Mouse (Mus musculus): ENCODE data around the gene Eml2. TPM values are rescaled to one million over a fixed set of nuclear protein-coding genes. Genes with fewer than 3 reads are reported as not detected.
A peak's percentile ranks its signal among the peaks of the same experiment; 100 is the strongest.

Eml2 gene
- polyA plus RNA-seq, 1 experiment, result 56.3 TPM

DNA sequence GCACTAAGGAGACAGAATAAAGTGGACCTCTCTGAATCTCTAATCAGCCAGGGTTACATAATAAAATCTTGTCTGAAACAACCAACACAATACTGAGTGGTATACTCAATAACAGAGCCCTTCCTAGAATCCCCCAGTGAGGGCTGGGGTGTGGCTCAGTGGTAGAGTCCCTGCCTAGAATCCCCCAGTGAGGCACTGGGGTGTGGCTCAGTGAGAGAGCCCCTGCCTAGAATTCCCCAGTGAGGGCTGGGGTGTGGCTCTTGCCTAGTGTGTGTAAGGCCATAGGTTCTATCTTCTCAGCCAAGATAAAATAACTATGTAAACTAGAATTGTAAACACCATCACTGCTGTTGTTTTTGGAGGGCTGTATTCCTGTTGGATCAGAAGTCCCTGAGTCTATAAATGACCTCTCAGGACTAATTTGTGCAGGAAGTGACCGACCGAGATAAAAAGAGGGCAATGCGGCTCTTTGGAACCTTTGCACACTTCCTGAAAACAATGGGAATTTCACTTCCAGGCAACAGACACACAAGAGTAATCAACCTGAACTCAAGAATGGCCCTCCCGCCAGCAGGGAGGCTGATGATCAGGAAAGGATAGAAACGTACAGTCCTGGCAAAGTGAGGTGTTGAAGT, 34.9 kb downstream of the Eml2 start:
- Histone ChIP-seq H3K9me3 (peaks cover 7% of the 10 kb centered on the region), H3K4me1 (peaks cover 55% of the 10 kb centered on the region), H3K4me3 (replicated peaks) (no peak overlapping the region), H3K27me3 (replicated peaks) (peaks cover 39% of the 10 kb centered on the region), H3K36me3 (replicated peaks; ENCODE audit: low read length) (peaks cover 22% of the 10 kb centered on the region)
- TF ChIP-seq FLI1 (IDR thresholded peaks at IDR 0.05; ENCODE audit: low read length), result no peak
- TF ChIP-seq GATA1 (IDR thresholded peaks at IDR 0.05; ENCODE audit: borderline replicate concordance, low read length), result no peak

DNA sequence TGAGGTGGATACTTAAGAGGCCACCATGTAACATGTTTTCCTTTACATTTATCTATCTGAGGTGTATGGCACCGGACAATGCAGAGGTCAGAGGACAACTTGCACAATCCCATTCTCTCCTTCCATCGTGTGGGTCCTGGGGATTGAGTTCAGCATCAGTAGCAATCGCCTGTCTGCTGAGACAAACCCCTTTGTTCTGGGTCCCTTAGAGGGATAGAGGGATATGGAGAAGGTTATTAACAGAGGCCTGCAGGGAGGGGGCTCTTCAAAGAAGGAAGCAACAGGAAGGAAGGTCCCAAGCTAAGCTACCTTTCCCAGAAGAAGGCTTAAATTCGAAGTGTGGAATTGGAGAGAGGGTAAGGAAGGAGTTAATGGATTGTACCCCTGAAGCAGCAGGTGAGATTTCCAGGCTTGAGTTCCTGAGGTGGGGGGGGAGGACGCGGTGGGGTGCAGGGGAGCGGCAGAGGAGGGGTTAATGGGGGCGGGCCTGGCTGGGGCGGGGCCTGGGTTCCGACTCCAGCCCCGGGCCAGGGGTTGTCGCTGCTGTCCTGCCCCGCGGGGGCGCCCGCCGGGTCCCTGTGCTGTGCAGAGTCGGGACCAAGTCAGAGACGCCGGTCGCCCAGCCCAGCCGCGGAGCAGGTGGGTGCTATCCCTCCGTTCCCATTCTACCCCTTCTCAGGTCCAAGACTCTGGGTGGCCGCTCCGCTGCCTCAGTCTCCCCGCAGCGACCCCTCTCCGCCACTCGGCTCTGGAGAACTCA, 36.0 kb downstream of the Eml2 start, which contains the start of gene Gpr4:
Gene Gpr4 (plus strand): TSS at position 543 of the 760 bp plus-strand sequence.
- peak within 1 kb of the TSS; percentile 50 for H3K4me3 ChIP-seq (replicated peaks)
- H3K4me1 ChIP-seq, result peaks cover 61% of the 10 kb centered on the region
- TF ChIP-seq FLI1 (IDR thresholded peaks at IDR 0.05; ENCODE audit: low read length) (no peak), GATA1 (IDR thresholded peaks at IDR 0.05; ENCODE audit: borderline replicate concordance, low read length) (no peak)
- H3K9me3 ChIP-seq, result peaks cover 7% of the 10 kb centered on the region
- peaks cover 14% of the 10 kb centered on the region for H3K36me3 ChIP-seq (replicated peaks; ENCODE audit: low read length)
- peaks cover 43% of the 10 kb centered on the region for H3K27me3 ChIP-seq (replicated peaks)

DNA sequence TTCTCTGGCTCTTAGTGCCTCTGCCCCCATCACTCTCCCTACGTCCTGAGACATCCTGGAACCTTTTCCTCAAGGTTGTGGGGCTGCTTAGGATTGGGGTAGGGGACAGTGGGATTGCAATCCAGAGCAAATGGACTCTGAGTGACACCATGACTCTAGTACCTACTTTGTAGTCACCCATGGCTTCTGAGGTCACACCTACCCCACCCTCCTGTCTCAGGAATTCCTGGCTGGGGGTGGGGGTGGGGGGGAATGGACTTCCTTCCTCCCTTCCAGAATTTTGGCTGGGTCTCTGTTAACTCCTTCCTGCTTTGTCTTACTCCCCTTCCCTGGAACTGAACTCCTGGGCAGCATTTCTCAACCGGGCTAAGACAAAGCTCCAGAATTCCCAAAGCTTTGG, 37.2 kb downstream of the Eml2 start:
- peaks cover 71% of the 10 kb centered on the region for H3K4me1 ChIP-seq
- H3K36me3 ChIP-seq (replicated peaks; ENCODE audit: low read length), result peaks cover 5% of the 10 kb centered on the region
- H3K4me3 ChIP-seq (replicated peaks), result no peak overlapping the region
- peaks cover 43% of the 10 kb centered on the region for H3K27me3 ChIP-seq (replicated peaks)
- TF ChIP-seq FLI1 (IDR thresholded peaks at IDR 0.05; ENCODE audit: low read length) (no peak), GATA1 (IDR thresholded peaks at IDR 0.05; ENCODE audit: borderline replicate concordance, low read length) (no peak)
- H3K9me3 ChIP-seq, result peaks cover 7% of the 10 kb centered on the region

DNA sequence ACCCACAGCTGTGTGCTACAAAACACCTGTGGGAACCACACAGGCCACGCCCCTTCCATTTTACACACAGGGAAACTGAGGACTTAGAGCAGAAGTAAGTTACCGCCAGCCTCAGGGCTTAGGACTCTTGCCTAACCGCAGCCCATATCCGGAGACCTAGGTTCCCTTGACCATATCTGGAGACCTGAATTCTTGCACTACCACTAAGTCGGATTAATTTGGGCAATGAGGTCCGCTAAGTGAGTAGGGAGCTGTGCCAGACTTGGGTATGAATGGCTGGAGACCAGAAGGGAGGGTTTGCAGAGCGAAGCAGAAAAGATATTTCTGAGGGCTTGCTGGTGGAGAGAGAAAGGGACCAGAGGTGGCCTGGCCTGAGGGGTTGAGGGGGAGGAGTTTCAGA, 38.1 kb downstream of the Eml2 start:
- Histone ChIP-seq H3K36me3 (replicated peaks; ENCODE audit: low read length) (peaks cover 3% of the 10 kb centered on the region), H3K4me1 (peaks cover 72% of the 10 kb centered on the region), H3K9me3 (peaks cover 7% of the 10 kb centered on the region), H3K27me3 (replicated peaks) (peaks cover 43% of the 10 kb centered on the region), H3K4me3 (replicated peaks) (no peak overlapping the region)
- TF ChIP-seq FLI1 (IDR thresholded peaks at IDR 0.05; ENCODE audit: low read length), result no peak
- TF ChIP-seq GATA1 (IDR thresholded peaks at IDR 0.05; ENCODE audit: borderline replicate concordance, low read length), result no peak

DNA sequence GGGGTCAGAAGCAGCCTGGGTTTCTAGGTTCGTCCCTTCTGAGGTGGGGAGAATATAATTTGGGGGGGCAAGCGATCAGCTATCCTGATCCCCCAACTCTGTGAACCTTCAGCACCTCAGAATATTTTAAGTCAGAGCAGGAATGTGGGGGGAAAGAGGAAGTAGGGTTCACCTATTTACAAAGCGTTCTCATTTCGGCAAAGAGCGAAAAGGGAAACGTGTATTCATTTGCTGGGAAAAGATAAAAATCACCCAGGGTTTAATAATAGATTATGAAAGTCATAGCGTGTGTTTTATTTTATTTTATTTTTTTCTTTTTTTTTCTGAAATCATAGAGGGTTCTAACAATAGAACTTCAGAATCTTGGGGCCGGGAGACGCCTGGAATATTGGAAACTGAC, 38.7 kb downstream of the Eml2 start:
- TF ChIP-seq FLI1 (IDR thresholded peaks at IDR 0.05; ENCODE audit: low read length) (no peak), GATA1 (IDR thresholded peaks at IDR 0.05; ENCODE audit: borderline replicate concordance, low read length) (no peak)
- H3K4me1 ChIP-seq, result peaks cover 67% of the 10 kb centered on the region
- peaks cover 3% of the 10 kb centered on the region for H3K9me3 ChIP-seq
- H3K4me3 ChIP-seq (replicated peaks), result no peak overlapping the region
- H3K27me3 ChIP-seq (replicated peaks), result peaks cover 43% of the 10 kb centered on the region
- H3K36me3 ChIP-seq (replicated peaks; ENCODE audit: low read length), result peaks cover 2% of the 10 kb centered on the region

DNA sequence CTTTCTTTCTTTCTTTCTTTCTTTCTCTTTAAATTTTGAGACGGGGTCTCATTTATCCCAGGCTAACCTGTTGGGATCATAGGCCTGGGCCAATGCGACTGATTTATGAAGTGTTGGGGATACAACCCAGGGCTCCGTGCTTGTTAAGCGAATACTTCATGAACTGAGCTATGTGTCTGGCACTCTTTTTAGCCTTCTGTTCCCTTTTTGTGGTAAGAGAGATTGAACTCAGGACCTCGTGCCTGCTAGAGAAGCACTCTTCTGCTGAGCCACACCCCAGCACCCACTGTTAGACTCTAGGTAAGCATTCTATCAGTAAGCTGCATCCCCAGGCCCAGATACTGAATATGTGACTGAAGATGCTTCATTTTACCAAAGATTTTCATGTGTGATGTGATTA, 41.3 kb downstream of the Eml2 start:
- peaks cover 54% of the 10 kb centered on the region for H3K4me1 ChIP-seq
- no peak for TF ChIP-seq FLI1 (IDR thresholded peaks at IDR 0.05; ENCODE audit: low read length)
- no peak for TF ChIP-seq GATA1 (IDR thresholded peaks at IDR 0.05; ENCODE audit: borderline replicate concordance, low read length)
- H3K9me3 ChIP-seq, result no peaks in the 10 kb centered on the region
- peaks cover 29% of the 10 kb centered on the region for H3K27me3 ChIP-seq (replicated peaks)
- H3K4me3 ChIP-seq (replicated peaks), result no peak overlapping the region
- H3K36me3 ChIP-seq (replicated peaks; ENCODE audit: low read length), result peaks cover 5% of the 10 kb centered on the region

DNA sequence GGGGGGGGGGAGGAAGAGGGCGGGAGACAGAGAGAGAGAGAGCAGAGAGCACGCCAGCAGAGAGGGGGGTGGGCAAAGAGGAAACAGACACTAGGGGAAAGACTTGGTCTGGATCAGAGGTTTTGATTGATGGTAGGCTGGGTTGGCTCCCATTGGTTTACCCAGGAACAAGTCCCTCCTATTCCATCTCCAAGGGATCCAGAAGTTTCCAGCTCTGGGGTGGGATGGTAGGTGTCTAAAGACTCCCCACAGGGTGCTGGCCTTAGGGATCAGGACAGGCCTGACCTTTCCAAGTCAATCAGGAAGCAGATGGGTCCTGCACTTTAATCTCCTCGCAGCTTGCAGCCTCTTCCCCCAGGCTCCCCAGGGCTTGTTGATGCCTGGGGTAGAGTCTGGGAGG, 41.7 kb downstream of the Eml2 start:
- Histone ChIP-seq H3K4me1 (peaks cover 54% of the 10 kb centered on the region), H3K27me3 (replicated peaks) (peaks cover 24% of the 10 kb centered on the region), H3K36me3 (replicated peaks; ENCODE audit: low read length) (peaks cover 9% of the 10 kb centered on the region), H3K4me3 (replicated peaks) (no peak overlapping the region), H3K9me3 (no peaks in the 10 kb centered on the region)
- no peak for TF ChIP-seq GATA1 (IDR thresholded peaks at IDR 0.05; ENCODE audit: borderline replicate concordance, low read length)
- TF ChIP-seq FLI1 (IDR thresholded peaks at IDR 0.05; ENCODE audit: low read length), result no peak

DNA sequence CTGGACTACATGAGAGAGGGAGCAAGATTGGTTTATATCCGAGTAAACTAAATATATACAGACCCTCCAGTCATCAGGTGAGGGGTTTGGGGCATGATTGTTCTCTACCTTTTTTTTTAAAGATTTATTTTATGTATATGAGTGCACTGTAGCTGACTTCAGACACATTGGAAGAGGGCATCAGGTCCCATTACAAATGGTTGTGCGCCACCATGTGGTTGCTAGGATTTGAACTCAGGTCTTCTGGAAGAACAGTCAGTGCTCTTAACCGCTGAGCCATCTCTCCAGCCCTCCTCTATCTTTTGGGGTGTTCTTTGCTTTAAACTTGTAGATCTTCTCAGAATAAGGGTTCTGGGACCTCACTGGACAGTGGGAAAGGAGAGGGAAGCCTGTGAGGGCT, 43.8 kb downstream of the Eml2 start:
- Histone ChIP-seq H3K27me3 (replicated peaks) (peaks cover 6% of the 10 kb centered on the region), H3K4me1 (peaks cover 60% of the 10 kb centered on the region), H3K9me3 (no peaks in the 10 kb centered on the region), H3K36me3 (replicated peaks; ENCODE audit: low read length) (peaks cover 23% of the 10 kb centered on the region), H3K4me3 (replicated peaks) (no peak overlapping the region)
- TF ChIP-seq FLI1 (IDR thresholded peaks at IDR 0.05; ENCODE audit: low read length) (no peak), GATA1 (IDR thresholded peaks at IDR 0.05; ENCODE audit: borderline replicate concordance, low read length) (no peak)

DNA sequence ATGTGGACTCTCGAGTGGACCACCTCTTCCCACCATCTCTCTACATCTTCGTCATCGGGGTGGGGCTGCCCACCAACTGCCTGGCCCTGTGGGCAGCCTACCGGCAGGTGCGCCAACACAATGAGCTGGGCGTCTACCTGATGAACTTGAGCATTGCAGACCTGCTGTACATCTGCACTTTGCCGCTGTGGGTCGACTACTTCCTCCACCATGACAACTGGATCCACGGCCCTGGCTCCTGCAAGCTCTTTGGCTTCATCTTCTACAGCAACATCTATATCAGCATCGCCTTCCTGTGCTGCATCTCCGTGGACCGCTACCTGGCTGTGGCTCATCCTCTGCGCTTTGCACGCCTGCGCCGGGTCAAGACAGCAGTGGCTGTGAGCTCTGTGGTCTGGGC, 46.0 kb downstream of the Eml2 start:
- Histone ChIP-seq H3K9me3 (no peaks in the 10 kb centered on the region), H3K4me3 (replicated peaks) (no peak overlapping the region), H3K27me3 (replicated peaks) (no peaks in the 10 kb centered on the region), H3K4me1 (peaks cover 66% of the 10 kb centered on the region), H3K36me3 (replicated peaks; ENCODE audit: low read length) (peaks cover 33% of the 10 kb centered on the region)
- TF ChIP-seq GATA1 (IDR thresholded peaks at IDR 0.05; ENCODE audit: borderline replicate concordance, low read length), result no peak
- TF ChIP-seq FLI1 (IDR thresholded peaks at IDR 0.05; ENCODE audit: low read length), result no peak

DNA sequence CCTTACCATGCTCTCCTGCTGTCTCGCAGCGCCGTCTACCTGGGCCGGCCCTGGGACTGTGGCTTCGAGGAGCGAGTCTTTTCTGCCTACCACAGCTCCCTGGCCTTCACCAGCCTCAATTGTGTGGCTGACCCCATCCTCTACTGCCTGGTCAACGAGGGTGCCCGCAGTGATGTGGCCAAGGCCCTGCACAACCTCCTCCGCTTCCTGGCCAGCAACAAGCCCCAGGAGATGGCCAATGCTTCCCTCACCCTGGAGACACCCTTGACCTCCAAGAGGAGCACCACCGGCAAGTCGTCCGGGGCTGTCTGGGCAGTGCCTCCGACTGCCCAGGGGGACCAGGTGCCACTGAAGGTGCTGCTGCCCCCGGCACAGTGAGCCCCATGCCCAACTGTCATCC, 46.7 kb downstream of the Eml2 start:
- no peaks in the 10 kb centered on the region for H3K9me3 ChIP-seq
- peaks cover 33% of the 10 kb centered on the region for H3K36me3 ChIP-seq (replicated peaks; ENCODE audit: low read length)
- H3K4me3 ChIP-seq (replicated peaks), result no peak overlapping the region
- no peaks in the 10 kb centered on the region for H3K27me3 ChIP-seq (replicated peaks)
- TF ChIP-seq GATA1 (IDR thresholded peaks at IDR 0.05; ENCODE audit: borderline replicate concordance, low read length), result no peak
- no peak for TF ChIP-seq FLI1 (IDR thresholded peaks at IDR 0.05; ENCODE audit: low read length)
- peaks cover 65% of the 10 kb centered on the region for H3K4me1 ChIP-seq

Measured in megakaryocyte, embryonic 14.5 days (primary cell).